Mouse (Mus musculus) heart, postnatal 25 days (tissue): ENCODE measurements around the gene Matn1. TPM values are rescaled to one million over a fixed set of nuclear protein-coding genes. Genes with fewer than 3 reads are reported as not detected.

ENCODE experiments used
- DNase-seq: peaks from one replicate; pipeline ENCODE4 v3.0.0; 2022; ENCODE audit warnings: low spot score
- intact Hi-C: fragments of 180-260 bp; cut with DNase I; formaldehyde crosslinking; loops from one replicate; pipeline ENCODE4 v1.15.1; 2025
- total RNA-seq, 2 experiments: library from RNA; stranded (reverse); gene quantifications; 2 replicates each; pipeline ENCODE4 v1.2.3; 2021

Gene Matn1
- not detected for total RNA-seq

DNA sequence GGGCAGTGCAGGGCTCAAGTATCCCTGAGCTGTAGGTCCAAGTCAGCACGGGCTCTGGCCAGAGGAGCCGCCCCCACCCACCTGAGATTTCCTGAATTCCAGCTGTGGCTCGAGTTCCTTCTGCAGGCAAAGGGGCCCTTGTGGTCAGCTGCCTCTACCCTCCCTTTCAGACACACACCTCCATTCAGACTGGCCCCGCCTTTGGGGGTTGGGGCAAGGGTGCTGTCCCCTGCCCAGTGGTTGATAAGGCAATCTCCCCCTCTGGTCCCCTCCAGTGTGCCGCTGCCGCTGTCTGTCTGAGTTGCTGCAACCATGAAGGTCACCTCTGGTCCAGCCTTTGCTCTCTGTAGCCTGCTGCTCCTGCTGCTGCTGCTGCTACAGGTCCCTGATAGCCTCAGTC is at the start of gene Matn1:
Gene Matn1, plus strand, starts transcription at position 274 of the 400 bp plus-strand sequence.
- intact Hi-C loops, result no loop called here
- DNase-seq, result no peak

GRCm38 (mm10) chr4:130895701-130896100 is 48.5 kb upstream of the Matn1 start:
- DNase-seq, result no peak
- intact Hi-C loops, result loop anchor here (1.0 kb wide), 1 partner anchor 52 kb away; no protein-coding TSS in a partner anchor

DNA sequence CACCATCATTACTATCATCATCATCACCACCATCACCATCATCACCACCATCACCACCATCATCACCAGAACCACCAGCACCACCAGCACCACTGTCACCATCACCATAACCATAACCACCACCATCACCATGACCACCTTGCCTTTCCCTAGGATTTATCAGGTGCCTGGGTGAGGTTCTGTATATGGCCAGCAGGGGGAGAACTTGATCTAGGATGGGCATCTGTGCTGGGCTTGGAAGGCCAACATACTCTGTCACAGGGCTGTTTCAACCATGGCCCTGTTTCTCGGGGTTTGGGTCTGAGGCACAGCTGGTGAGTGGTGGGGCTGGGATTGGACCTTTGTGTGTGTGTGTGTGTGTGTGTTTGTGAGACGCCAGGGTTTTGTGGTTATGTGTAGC is 47.8 kb upstream of the Matn1 start:
- DNase-seq, result no peak
- intact Hi-C loops, result loop anchor here (1.0 kb wide), 1 partner anchor 51 kb away; no protein-coding TSS in a partner anchor

- intact Hi-C loops, result no loop called here
- DNase-seq, result no peak
These were observed 44.8 kb upstream of the Matn1 start for GRCm38 (mm10) chr4:130899383-130899781.

GRCm38 (mm10) chr4:130899782-130900427 is 44.3 kb upstream of the Matn1 start:
- intact Hi-C loops, result no loop called here
- DNase-seq, result no peak

DNA sequence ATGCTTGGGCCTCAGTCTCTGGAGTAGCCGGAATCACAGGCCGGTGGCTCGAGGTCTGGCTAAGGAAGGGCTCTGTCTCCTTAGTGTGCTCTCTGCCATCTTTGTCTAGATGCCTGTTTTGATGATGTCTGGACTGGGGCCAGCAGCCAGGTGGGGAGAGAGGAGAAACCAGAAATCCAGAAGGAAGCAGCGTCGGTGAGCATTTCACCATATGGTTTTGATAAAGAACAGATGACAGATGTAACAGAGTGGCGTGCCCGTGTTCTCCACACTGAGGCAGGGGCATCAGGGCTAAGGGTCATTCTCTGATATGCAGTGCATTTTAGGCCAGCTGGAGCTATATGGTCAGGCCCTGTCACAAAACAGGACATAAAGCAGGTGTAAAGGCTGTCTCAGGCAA is 43.4 kb upstream of the Matn1 start:
- intact Hi-C loops, result no loop called here
- DNase-seq, result no peak

- no peak for DNase-seq
- intact Hi-C loops, result no loop called here
These were observed 41.9 kb upstream of the Matn1 start for GRCm38 (mm10) chr4:130902289-130902781.

DNA sequence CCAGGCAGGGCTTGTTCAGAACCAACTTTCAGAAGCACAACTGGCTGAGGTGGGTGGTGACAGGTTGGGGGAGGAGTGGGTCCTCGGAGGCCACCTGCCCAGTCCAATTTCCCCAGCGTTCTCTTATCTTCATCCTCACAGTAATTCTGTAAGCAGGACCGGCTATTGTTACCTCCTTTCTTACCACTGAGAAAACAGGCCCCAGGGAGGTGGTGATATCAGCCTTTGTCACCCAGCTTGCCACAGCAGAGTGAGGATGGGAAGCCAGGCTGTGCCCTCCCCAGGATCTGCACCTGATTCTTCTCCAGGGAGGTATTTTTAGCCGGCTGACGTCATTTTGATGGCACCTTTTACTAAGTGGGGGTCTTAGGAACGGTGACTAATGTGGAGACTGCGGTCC is 39.2 kb upstream of the Matn1 start:
- intact Hi-C loops, result no loop called here
- no peak for DNase-seq

- no peak for DNase-seq
- intact Hi-C loops, result no loop called here
These were observed 38.3 kb upstream of the Matn1 start for GRCm38 (mm10) chr4:130905882-130906281.

- intact Hi-C loops, result no loop called here
- DNase-seq, result no peak
These were observed 37.9 kb upstream of the Matn1 start for GRCm38 (mm10) chr4:130906296-130906695.

DNA sequence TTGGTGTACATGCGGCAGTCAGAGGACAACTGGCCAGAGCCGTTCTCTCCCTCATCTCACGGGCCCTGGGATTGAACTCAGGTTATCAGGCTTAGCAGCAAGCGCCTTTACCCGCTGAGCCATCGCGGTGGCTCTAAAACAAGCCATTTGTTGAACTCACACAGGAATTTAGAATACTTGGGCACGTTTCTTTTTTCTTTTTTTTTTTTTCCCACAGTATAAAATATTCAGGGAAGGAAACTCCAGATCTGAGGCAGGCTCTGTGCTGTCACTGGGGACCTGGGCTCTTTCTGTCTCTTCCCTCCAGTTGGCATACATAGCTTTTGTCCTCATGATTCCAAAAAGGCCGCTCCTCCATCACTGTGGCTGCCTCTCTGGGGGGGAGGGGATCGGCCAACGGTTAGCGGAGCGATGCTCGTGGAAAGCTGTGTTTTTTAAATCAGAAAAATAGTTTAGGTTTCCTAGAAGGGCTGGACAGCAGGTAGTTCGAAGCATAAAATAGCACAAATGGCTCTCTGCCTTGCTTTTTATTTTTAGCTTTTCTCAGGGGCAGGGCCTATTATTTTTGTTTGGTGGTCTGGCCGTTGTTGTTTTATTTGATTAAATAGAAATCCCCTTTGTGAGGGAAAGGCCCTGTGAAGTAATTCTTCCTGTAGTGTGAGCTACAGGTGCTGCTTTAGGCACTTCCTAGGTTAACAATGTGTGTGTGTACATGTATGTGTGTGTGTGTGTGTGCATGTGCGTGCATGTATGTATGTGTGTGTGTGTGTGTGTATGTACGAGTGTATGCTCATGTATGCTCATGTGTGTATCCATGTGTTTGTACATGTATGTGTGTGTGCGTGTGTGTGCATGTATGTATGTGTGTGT is 36.8 kb upstream of the Matn1 start:
- no peak for DNase-seq
- intact Hi-C loops, result no loop called here

- intact Hi-C loops, result no loop called here
- DNase-seq, result no peak
These were observed 36.1 kb upstream of the Matn1 start for GRCm38 (mm10) chr4:130908133-130908532.

GRCm38 (mm10) chr4:130909167-130909874 is 34.9 kb upstream of the Matn1 start:
- DNase-seq, result no peak
- intact Hi-C loops, result no loop called here

- intact Hi-C loops, result no loop called here
- no peak for DNase-seq
These were observed 33.5 kb upstream of the Matn1 start for GRCm38 (mm10) chr4:130910666-130911065.

DNA sequence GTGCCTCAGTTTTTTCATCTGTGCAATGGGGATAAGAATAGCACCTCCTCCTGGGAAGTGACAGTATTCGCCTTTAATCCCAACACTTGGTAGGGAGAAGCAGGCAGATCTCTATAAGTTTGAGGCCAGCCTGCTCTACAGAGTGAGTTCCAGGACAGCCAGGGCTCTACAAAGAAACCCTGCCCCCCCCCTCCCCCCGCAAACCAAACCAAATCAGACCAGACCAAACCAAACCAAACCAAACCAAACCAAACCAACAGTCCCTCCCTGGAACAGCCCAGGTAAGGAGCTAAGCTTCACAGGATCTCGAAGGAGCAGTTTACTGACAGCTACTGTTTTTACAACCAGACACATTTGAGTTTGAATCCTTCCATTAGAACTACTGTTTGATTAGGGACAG is 31.6 kb upstream of the Matn1 start:
- intact Hi-C loops, result no loop called here
- no peak for DNase-seq

DNA sequence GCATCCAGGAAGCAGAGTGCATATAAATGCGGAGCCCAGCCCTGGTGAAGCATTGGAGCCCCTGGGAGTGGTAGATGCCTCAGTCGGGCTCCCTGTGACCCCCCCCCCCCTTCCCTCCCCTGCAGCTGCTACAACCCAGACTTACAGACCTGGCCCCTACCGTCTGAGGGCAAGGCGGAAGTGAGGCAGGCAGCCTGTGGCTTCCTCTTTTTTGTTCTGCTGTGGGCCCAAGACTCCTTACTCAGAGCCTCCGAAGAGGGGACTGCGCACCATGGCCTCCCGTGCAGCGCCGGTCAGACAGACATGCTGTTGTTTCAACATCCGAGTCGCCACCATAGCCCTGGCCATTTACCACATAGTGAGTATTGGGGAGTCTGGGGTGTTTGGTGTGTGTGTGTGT is 31.1 kb upstream of the Matn1 start, which contains the start of gene Laptm5:
Gene Laptm5, plus strand, starts transcription at position 49 of the 400 bp plus-strand sequence.
- no peak for DNase-seq
- intact Hi-C loops, result no loop called here

DNA sequence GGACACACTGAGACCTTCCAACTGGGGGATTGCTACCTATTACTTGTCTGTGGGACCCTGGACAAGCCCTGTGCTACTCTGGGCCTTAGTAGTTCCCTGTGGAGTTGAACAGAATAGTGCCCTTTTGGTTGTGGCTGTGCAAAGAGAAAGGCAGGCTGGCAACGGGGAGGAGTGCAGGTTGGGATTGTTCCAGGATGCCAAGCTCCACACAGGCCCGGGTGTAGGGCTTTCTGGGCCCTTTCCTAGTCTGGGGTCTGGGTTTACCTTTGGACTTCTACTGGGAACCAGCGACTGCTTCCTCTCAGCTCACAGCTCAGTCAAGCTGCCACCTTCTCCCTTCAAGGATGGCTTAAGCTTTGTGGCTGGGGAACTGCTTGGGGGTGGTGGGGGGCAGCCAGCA is 30.7 kb upstream of the Matn1 start:
- DNase-seq, result no peak
- intact Hi-C loops, result no loop called here

DNA sequence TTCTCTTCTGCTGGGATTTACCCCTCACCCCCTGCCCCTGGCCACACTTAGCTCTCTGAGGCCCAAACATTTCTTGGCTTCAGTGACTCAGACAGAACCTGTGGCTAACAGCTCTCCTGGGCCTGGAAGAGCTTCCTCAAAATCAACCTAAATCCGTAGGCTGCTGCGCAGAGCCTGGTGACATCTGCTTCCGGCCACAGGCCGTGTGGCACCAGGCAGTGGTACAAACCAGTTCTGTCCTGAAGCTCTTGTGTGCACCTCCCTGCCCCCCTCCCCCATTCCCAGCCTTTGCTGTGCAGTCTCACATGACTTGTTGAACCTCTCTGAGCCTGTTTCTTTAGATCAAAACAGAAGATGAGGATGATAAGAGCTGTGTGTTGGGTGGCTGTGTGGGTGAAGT is 30.2 kb upstream of the Matn1 start:
- intact Hi-C loops, result no loop called here
- DNase-seq, result no peak

DNA sequence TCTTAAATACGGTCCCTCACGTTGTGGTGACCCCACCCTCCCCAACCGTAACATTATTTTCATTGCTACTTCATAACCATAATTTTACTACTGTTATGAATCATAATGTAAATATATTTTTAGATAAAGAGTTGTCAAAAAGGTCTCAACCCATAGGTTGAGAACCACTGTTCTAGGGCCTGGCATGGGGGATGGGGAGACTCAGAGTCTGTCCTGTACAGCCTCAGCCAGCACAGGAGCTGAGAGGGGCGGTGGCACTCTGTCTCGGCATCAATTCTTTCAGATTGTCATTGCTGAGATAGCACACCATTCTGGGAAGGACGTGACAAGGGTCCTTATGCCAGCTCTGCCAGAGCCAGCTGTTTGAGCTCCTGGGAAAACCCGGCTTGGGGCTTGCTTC is 29.7 kb upstream of the Matn1 start:
- no peak for DNase-seq
- intact Hi-C loops, result no loop called here

DNA sequence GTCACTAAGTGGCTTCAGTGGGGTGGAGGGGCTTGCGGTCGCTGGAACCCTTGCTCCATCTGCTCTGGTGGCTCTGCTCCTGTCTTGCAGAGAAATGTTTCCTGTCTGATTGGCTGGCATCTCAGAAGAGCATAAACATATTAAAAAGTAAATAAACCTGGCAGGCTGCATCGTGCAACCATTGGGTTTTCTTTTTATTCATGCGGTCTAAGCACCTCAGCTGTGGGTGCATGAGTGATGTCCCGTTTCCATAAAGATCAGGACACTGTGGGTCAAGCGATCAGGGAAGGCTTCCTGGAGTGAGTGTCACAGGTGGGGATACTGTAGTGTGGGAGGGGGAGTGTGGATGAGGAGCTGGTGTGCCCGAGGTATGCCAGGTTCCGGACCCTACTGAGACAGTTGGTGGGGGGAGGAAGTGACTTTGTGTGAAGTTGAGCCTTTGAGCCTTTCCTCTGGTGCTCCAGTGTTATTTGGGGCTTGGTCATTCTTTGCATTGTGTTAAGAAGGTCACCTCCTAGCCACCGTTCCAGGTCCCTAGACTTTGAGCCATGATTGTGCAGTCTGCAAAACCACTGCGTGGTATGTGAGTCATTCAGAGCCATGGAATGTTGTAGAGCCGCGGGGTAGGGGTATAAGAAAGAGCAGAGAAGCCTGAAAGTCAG is 29.0 kb upstream of the Matn1 start:
- DNase-seq, result no peak
- intact Hi-C loops, result no loop called here
